Mouse (Mus musculus) stomach, postnatal 0 days (tissue): Measurements from ENCODE around the gene Reln. TPM values are rescaled to one million over a fixed set of nuclear protein-coding genes. Genes with fewer than 3 reads are reported as not detected.

Source experiments
- ATAC-seq: fragments of 200-750 bp; cut with Nextera tagmentation; 2 replicates; pipeline ENCODE4 v1.8.0; 2017; ENCODE audit not compliant: low FRiP score, low TSS enrichment
- DNase-seq: peaks from one replicate; pipeline ENCODE4 v3.0.0-alpha.2; 2016; ENCODE audit warnings: low spot score
- H3K27ac ChIP-seq: fragments of 300-500 bp; sonication (generic); replicated peaks from 2 replicates; pipeline ENCODE4 v1.5.1; 2014; ENCODE audit warnings: mild to moderate bottlenecking, control low read depth
- H3K27me3 ChIP-seq: fragments of 300-500 bp; sonication (generic); 2 replicates; pipeline ENCODE4 v1.6.1; 2014; ENCODE audit warnings: low read length; ENCODE audit not compliant: control insufficient read depth, insufficient read depth
- H3K36me3 ChIP-seq: fragments of 300-500 bp; sonication (generic); 2 replicates; pipeline ENCODE4 v1.6.1; 2014; ENCODE audit warnings: low read length, mixed read lengths; ENCODE audit not compliant: control insufficient read depth, insufficient read depth
- H3K4me1 ChIP-seq: fragments of 300-500 bp; sonication (generic); replicated peaks from 2 replicates; pipeline ENCODE4 v1.6.1; 2014; ENCODE audit warnings: antibody characterized with exemption; ENCODE audit not compliant: control insufficient read depth, insufficient read depth
- H3K4me2 ChIP-seq: fragments of 300-500 bp; sonication (generic); replicated peaks from 2 replicates; pipeline ENCODE4 v1.6.1; 2014; ENCODE audit warnings: low read depth, mild to moderate bottlenecking, control low read depth, moderate library complexity
- H3K4me3 ChIP-seq: fragments of 300-500 bp; sonication (generic); 2 replicates; pipeline ENCODE4 v1.5.1; 2014; ENCODE audit warnings: low read depth, low read length, control low read depth
- H3K9ac ChIP-seq: fragments of 300-500 bp; sonication (generic); 2 replicates; pipeline ENCODE4 v1.6.1; 2014; ENCODE audit warnings: mild to moderate bottlenecking, low read length, control low read depth, mixed read lengths
- H3K9me3 ChIP-seq: fragments of 300-500 bp; sonication (generic); 2 replicates; pipeline ENCODE4 v1.6.1; 2016; ENCODE audit warnings: low read length; ENCODE audit not compliant: control insufficient read depth
- CTCF ChIP-seq: IDR thresholded peaks from 2 replicates; pipeline ENCODE4 v1.5.1; 2016; ENCODE audit warnings: antibody characterized with exemption, low read depth, mild to moderate bottlenecking, moderate library complexity
- EP300 ChIP-seq: optimal IDR thresholded peaks from 2 replicates; pipeline ENCODE3; 2016; ENCODE audit warnings: antibody characterized with exemption
- WGBS: fragments of 180-500 bp; shearing (Covaris S2); extraction: QIAGEN DNeasy Blood & Tissue Kit; methylation state at CpG from one replicate; pipeline ENCODE4 v1.1.7; 2014; 5-methylcytosine and 5-hydroxymethylcytosine counted together
- polyA plus RNA-seq: library from polyadenylated mRNA; unstranded; fragments of >200 nt; fragmentation: Nextera tagmentation; extraction: Ambion mirVana; gene quantifications from 2 replicates; pipeline ENCODE4 v1.2.1, GENCODE M21; 2015

The Reln gene
- polyA plus RNA-seq, 1 experiment from 2014 or later = 1.6 TPM

GRCm38 (mm10) chr5:22039375-22040149 is 304.9 kb downstream of the Reln start:
- no peak for TF ChIP-seq EP300
- no peak for TF ChIP-seq CTCF
- Histone ChIP-seq H3K4me1 (no peaks in the 10 kb centered on the region), H3K9ac (no peak overlapping the region), H3K4me3 (no peak overlapping the region), H3K36me3 (no peaks in the 10 kb centered on the region), H3K4me2 (no peak overlapping the region), H3K9me3 (no peaks in the 10 kb centered on the region), H3K27me3 (no peaks in the 10 kb centered on the region), H3K27ac (no peak overlapping the region)
- ATAC-seq = no peak
- WGBS = 78% methylated on average over 12 of the region's 12 CpGs
- DNase-seq = no peak

GRCm38 (mm10) chr5:22035201-22035600 is 309.3 kb downstream of the Reln start:
- Histone ChIP-seq H3K27ac (no peak overlapping the region), H3K9ac (no peak overlapping the region), H3K9me3 (no peaks in the 10 kb centered on the region), H3K4me3 (no peak overlapping the region), H3K27me3 (no peaks in the 10 kb centered on the region), H3K4me2 (no peak overlapping the region), H3K36me3 (no peaks in the 10 kb centered on the region), H3K4me1 (no peaks in the 10 kb centered on the region)
- TF ChIP-seq EP300 = no peak
- TF ChIP-seq CTCF = no peak
- ATAC-seq (no peak), DNase-seq (no peak)
- WGBS = 60% methylated on average over 8 of the region's 8 CpGs

GRCm38 (mm10) chr5:22033039-22033438 is 311.5 kb downstream of the Reln start:
- Histone ChIP-seq H3K9ac (no peak overlapping the region), H3K4me2 (no peak overlapping the region), H3K4me3 (no peak overlapping the region), H3K36me3 (no peaks in the 10 kb centered on the region), H3K27ac (no peak overlapping the region), H3K27me3 (no peaks in the 10 kb centered on the region), H3K9me3 (no peaks in the 10 kb centered on the region), H3K4me1 (no peaks in the 10 kb centered on the region)
- no peak for ATAC-seq
- 92% methylated on average over 8 of the region's 8 CpGs for WGBS
- DNase-seq = no peak
- TF ChIP-seq CTCF (no peak), EP300 (no peak)

GRCm38 (mm10) chr5:22031653-22032052 is 312.8 kb downstream of the Reln start:
- H3K4me2 ChIP-seq = no peak overlapping the region
- H3K27me3 ChIP-seq = no peaks in the 10 kb centered on the region
- no peaks in the 10 kb centered on the region for H3K9me3 ChIP-seq
- TF ChIP-seq EP300 = no peak
- no peak for TF ChIP-seq CTCF
- ATAC-seq = no peak
- no peak overlapping the region for H3K4me3 ChIP-seq
- DNase-seq = no peak
- H3K9ac ChIP-seq = no peak overlapping the region
- no peaks in the 10 kb centered on the region for H3K36me3 ChIP-seq
- H3K4me1 ChIP-seq = no peaks in the 10 kb centered on the region
- 62% methylated on average over 7 of the region's 7 CpGs for WGBS
- no peak overlapping the region for H3K27ac ChIP-seq

DNA sequence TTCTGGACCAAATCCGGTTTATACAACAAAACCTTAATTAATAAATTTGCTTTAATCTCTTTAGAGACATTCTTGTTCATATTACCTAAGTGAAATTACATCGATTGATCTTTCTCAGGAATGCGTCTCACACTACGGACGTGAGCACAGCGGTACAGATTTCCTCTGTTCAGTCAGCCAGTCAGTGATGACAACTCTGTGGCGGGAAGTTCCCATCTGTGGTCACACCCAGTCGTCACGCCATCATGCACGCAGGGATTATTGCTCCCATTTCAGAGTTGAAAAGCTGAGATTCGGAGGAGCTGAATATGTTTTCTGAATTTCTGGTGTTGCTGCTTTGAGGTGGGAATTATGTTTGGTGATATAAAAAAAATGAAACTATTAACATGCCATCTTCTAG is 316.1 kb downstream of the Reln start:
- Histone ChIP-seq H3K27me3 (no peaks in the 10 kb centered on the region), H3K4me3 (no peak overlapping the region), H3K9ac (no peak overlapping the region), H3K4me2 (no peak overlapping the region), H3K9me3 (no peaks in the 10 kb centered on the region), H3K27ac (no peak overlapping the region), H3K36me3 (no peaks in the 10 kb centered on the region), H3K4me1 (no peaks in the 10 kb centered on the region)
- WGBS = 87% methylated on average over 11 of the region's 11 CpGs
- DNase-seq (no peak), ATAC-seq (no peak)
- no peak for TF ChIP-seq EP300
- TF ChIP-seq CTCF = no peak

DNA sequence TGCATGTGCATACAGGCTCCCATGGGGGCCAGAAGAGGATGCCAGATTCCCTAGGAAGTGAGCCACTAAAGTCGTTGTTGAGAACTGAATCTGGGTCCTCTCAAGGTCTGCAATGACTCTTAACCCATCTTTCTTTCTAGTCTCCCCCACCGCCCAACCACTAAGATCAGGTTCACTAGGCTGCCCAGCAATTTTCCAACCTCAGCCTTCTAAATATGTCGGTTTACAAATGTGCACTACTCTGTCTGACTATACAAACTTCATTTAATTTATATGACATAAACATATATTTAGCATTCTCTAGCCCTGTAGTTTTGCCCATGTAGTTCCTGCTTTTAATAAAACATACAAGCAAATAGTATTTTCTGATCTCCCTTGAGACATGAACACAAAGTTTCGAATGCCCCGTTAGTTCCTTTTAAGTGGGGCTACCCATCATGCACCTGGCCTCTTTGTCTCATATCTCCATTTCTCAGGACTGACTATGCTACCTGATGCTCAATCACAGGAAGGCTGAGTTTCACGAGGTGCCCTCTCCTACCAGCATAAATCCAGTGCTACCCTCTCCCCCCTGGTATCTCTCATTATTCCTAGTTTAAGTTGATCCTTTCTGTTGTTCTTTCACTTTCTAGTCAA is 317.1 kb downstream of the Reln start:
- Histone ChIP-seq H3K4me1 (no peaks in the 10 kb centered on the region), H3K9me3 (no peaks in the 10 kb centered on the region), H3K27ac (no peak overlapping the region), H3K9ac (no peak overlapping the region), H3K4me3 (no peak overlapping the region), H3K36me3 (no peaks in the 10 kb centered on the region), H3K27me3 (no peaks in the 10 kb centered on the region), H3K4me2 (no peak overlapping the region)
- no peak for ATAC-seq
- TF ChIP-seq EP300 = no peak
- no peak for TF ChIP-seq CTCF
- WGBS = 75% methylated on average over 6 of the region's 6 CpGs
- no peak for DNase-seq
